In the genomic region with DNA sequence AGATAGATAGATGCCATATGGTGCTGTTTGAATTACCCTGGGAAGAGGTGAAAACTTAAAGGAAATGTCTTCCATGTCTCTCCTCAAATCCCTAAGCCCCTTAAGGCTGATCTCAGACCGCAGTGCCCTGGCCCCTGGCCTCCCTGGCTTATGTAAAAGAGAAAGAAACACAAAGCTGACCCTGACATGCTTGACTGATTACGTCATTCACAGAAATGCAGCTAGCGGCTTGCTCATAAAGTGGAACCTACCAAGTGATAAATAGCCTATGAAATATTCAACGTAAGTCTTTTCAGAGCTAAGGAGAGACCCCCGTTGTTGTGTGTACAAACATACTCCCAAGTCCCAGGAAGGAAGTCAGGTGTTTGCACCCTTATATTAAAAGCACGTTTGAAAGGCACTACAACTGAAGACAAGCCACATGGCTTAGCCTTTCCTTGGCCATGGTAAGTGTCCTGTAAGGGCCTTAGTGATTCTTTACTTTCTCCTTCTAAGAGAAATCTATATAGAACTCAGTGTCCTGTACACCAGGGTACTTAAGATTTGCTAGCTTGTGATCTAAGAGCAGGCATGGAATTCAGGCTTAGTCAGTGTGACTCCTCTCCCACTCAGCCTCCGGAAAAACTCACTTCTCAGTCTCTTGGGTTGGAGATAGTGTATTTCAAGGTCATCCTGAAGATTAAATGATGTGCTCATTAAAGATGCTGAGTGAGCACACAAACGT, we compare ENCODE assay signal across 13 mouse cellular contexts. TPM values are rescaled to one million over a fixed set of nuclear protein-coding genes. Genes with fewer than 3 reads are reported as not detected.
A peak's percentile ranks its signal among the peaks of the same experiment; 100 is the strongest.
DNase-seq lines count a peak whose midpoint lies in the region; ATAC-seq and TF ChIP-seq lines count a peak whose summit lies in the region.
"Had no signal": no experiment of that assay in that cellular context is flagged by ENCODE, and none has a peak within 500 bp of the region (broad histone marks: within the 10 kb centered on the region; RNA-seq: fewer than 3 reads in every experiment).

No protein-coding gene starts in this region.

- no peak overlapping the region for H3K9ac ChIP-seq in intestine, postnatal 0 days (ENCODE audit: low read depth, low read length)
- no peak overlapping the region for H3K9ac ChIP-seq in intestine, embryonic 16.5 days (ENCODE audit: low read depth, low read length)
- H3K9ac ChIP-seq: hindbrain, embryonic 13.5 days had no signal

- no peak overlapping the region for H3K4me3 ChIP-seq in intestine, postnatal 0 days (ENCODE audit: low read depth, low read length)
- no peak overlapping the region for H3K4me3 ChIP-seq in intestine, embryonic 16.5 days (ENCODE audit: low read length)
- H3K4me3 ChIP-seq in embryonic facial prominence, embryonic 10.5 days, result no peak overlapping the region
- H3K4me3 ChIP-seq: hindbrain, embryonic 13.5 days; limb, embryonic 10.5 days had no signal

- no peak for TF ChIP-seq CTCF in intestine, postnatal 0 days (IDR thresholded peaks at IDR 0.05; ENCODE audit: low read depth)

- intact Hi-C loops in left cerebral cortex, postnatal 25 days (cut with DNase I), result no loop called here
- intact Hi-C loops in gastrocnemius, postnatal 36 days (cut with DNase I), result no loop called here

- H3K27me3 ChIP-seq in intestine, postnatal 0 days (replicated peaks; ENCODE audit: control insufficient read depth, insufficient read depth, low read length), result no peaks in the 10 kb centered on the region
- H3K27me3 ChIP-seq in intestine, embryonic 16.5 days (replicated peaks; ENCODE audit: control insufficient read depth, insufficient read depth, low read length), result no peaks in the 10 kb centered on the region
- no peaks in the 10 kb centered on the region for H3K27me3 ChIP-seq in embryonic facial prominence, embryonic 10.5 days (replicated peaks; ENCODE audit: low read depth, poor library complexity, severe bottlenecking)
- H3K27me3 ChIP-seq: hindbrain, embryonic 13.5 days had no signal

- H3K4me2 ChIP-seq in intestine, postnatal 0 days (replicated peaks; ENCODE audit: low read depth), result no peak overlapping the region
- H3K4me2 ChIP-seq in intestine, embryonic 16.5 days (ENCODE audit: low read depth, low read length), result no peak overlapping the region
- H3K4me2 ChIP-seq: hindbrain, embryonic 13.5 days had no signal

- H3K27ac ChIP-seq in intestine, postnatal 0 days (ENCODE audit: low read depth, low read length), result no peak overlapping the region
- no peak overlapping the region for H3K27ac ChIP-seq in intestine, embryonic 16.5 days (ENCODE audit: low read length)
- no peak overlapping the region for H3K27ac ChIP-seq in embryonic facial prominence, embryonic 10.5 days (replicated peaks)
- H3K27ac ChIP-seq: hindbrain, embryonic 13.5 days; limb, embryonic 10.5 days had no signal

- DNase-seq in embryo, embryonic 10 days (ENCODE audit: low spot score), result peak; percentile 52
- DNase-seq in embryo, embryonic 9.5 days (ENCODE audit: extremely low spot score), result no peak
- DNase-seq in 416B (ENCODE audit: low read depth), result peak; percentile 40
- DNase-seq in embryonic facial prominence, embryonic 10.5 days (ENCODE audit: low spot score), result peak; percentile 15
- no peak for DNase-seq in left cerebral cortex, postnatal 25 days (ENCODE audit: low spot score in 2 of 2)
- DNase-seq in gastrocnemius, postnatal 36 days, result no peak
- DNase-seq: cerebellum, postnatal 36 days; layer of hippocampus, adult 9-11 months had no signal

- no peaks in the 10 kb centered on the region for H3K4me1 ChIP-seq in intestine, postnatal 0 days (replicated peaks; ENCODE audit: control insufficient read depth, insufficient read depth, low read length)
- H3K4me1 ChIP-seq in intestine, embryonic 16.5 days (ENCODE audit: control insufficient read depth, insufficient read depth, low read length), result no peaks in the 10 kb centered on the region
- H3K4me1 ChIP-seq in embryonic facial prominence, embryonic 10.5 days, result peaks cover 5% of the 10 kb centered on the region
- H3K4me1 ChIP-seq: limb, embryonic 10.5 days had no signal

- 0 out of 2 replicates have a peak, but pooled peaks have one; percentile 28 for ATAC-seq in intestine, postnatal 0 days
- no peak for ATAC-seq in intestine, embryonic 16.5 days

- H3K36me3 ChIP-seq in intestine, postnatal 0 days (ENCODE audit: control insufficient read depth, insufficient read depth), result no peaks in the 10 kb centered on the region
- no peaks in the 10 kb centered on the region; the same call in 1 of the 2 replicates for H3K36me3 ChIP-seq in intestine, embryonic 16.5 days (ENCODE audit: control insufficient read depth, insufficient read depth, low read length)
- H3K36me3 ChIP-seq in embryonic facial prominence, embryonic 10.5 days (replicated peaks), result peaks cover 7% of the 10 kb centered on the region
- H3K36me3 ChIP-seq: hindbrain, embryonic 13.5 days had no signal

- 34% methylated on average over 8 of the region's 8 CpGs for WGBS in intestine, postnatal 0 days
- 38% methylated on average over 8 of the region's 8 CpGs for WGBS in intestine, embryonic 16.5 days
- 56% methylated on average over 8 of the region's 8 CpGs for WGBS in embryonic facial prominence, embryonic 10.5 days

- no peaks in the 10 kb centered on the region for H3K9me3 ChIP-seq in intestine, postnatal 0 days (ENCODE audit: control insufficient read depth)
- H3K9me3 ChIP-seq in intestine, embryonic 16.5 days (ENCODE audit: control insufficient read depth, low read length), result no peaks in the 10 kb centered on the region
- H3K9me3 ChIP-seq in embryonic facial prominence, embryonic 10.5 days, result no peaks in the 10 kb centered on the region
- H3K9me3 ChIP-seq: hindbrain, embryonic 13.5 days; limb, embryonic 10.5 days had no signal

RNA-seq across cellular contexts. Expression of a gene that starts 8.1 kb away (rescaled TPM):
- polyA plus RNA-seq in intestine, postnatal 0 days (2015; fragmentation: Nextera tagmentation; extraction: Ambion mirVana), result 1.0 and 1.4 TPM in 2 replicates
- 0.93 and 1.0 TPM in 2 replicates for polyA plus RNA-seq in intestine, embryonic 16.5 days (2015; fragmentation: Nextera tagmentation; extraction: Ambion mirVana)
- 1.2 and 1.4 TPM in 2 replicates for polyA plus RNA-seq in embryonic facial prominence, embryonic 10.5 days (2016; fragmentation: Nextera tagmentation; extraction: Ambion mirVana)
- 1 to 10 TPM; 3.6 to 4.0 TPM for total RNA-seq in left cerebral cortex, postnatal 25 days (2021)
- total RNA-seq in gastrocnemius, postnatal 36 days (2021), result 1 to 10 TPM; 3.4 to 4.5 TPM
- total RNA-seq: neutrophil, adult 5-6 weeks had no signal

RNA-seq across cellular contexts. Expression of a gene that starts 53.6 kb away (rescaled TPM):
- 11.3 and 13.2 TPM in 2 replicates for polyA plus RNA-seq in intestine, postnatal 0 days (2015; fragmentation: Nextera tagmentation; extraction: Ambion mirVana)
- polyA plus RNA-seq in intestine, embryonic 16.5 days (2015; fragmentation: Nextera tagmentation; extraction: Ambion mirVana), result 11.3 and 13.5 TPM in 2 replicates
- polyA plus RNA-seq in embryonic facial prominence, embryonic 10.5 days (2016; fragmentation: Nextera tagmentation; extraction: Ambion mirVana), result 17.1 and 19.3 TPM in 2 replicates
- 1 to 10 TPM; 6.3 to 6.7 TPM for total RNA-seq in left cerebral cortex, postnatal 25 days (2021)
- total RNA-seq in gastrocnemius, postnatal 36 days (2021), result 10 to 100 TPM; 17.3 to 21.7 TPM

Comparison
In these comparisons a context has a peak if more than half of its experiments do, and no peak if none do; other contexts are left out.
1. DNase-seq: peak in embryo, embryonic 10 days (single experiment), 416B (single experiment) and embryonic facial prominence, embryonic 10.5 days (single experiment); none in embryo, embryonic 9.5 days (single experiment), left cerebral cortex, postnatal 25 days (0 of 2) and gastrocnemius, postnatal 36 days (0 of 2).